Mouse (Mus musculus): ENCODE measurements around the gene Gtf2i. TPM values are rescaled to one million over a fixed set of nuclear protein-coding genes. Genes with fewer than 3 reads are reported as not detected.

Gene Gtf2i
- total RNA-seq, 2 experiments from 2014 or later: 204 to 207 TPM

DNA sequence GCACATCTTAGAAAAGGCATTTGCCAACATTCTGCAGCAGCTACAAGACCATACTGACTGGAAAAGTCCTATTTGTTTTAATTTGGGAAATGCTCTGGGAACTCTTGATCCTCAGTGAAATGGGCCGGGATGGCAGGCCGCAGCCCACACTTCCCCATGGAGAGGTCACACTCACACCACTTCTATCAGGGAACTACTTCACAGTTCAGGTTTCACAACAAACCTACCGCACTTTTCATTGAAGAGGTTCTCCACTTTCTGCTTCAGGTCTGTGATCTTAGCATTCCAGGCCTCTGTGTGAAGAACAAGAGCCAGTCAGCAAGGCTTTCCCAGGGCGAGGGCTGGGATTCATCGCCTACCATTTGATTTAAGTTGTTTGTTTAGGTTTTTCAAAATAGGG, 69.7 kb downstream of the Gtf2i start:
- no peak for DNase-seq (ENCODE audit: low spot score in 2 of 2)

GRCm38 (mm10) chr5:134243661-134244436, 70.7 kb downstream of the Gtf2i start:
- no peak for DNase-seq (ENCODE audit: low spot score in 2 of 2)

GRCm38 (mm10) chr5:134241831-134242230, 72.7 kb downstream of the Gtf2i start:
- DNase-seq (ENCODE audit: low spot score in 2 of 2): no peak

GRCm38 (mm10) chr5:134237936-134238760, 76.4 kb downstream of the Gtf2i start:
- DNase-seq (ENCODE audit: low spot score in 2 of 2): peak in 1 of 2 experiments; percentile 39

DNA sequence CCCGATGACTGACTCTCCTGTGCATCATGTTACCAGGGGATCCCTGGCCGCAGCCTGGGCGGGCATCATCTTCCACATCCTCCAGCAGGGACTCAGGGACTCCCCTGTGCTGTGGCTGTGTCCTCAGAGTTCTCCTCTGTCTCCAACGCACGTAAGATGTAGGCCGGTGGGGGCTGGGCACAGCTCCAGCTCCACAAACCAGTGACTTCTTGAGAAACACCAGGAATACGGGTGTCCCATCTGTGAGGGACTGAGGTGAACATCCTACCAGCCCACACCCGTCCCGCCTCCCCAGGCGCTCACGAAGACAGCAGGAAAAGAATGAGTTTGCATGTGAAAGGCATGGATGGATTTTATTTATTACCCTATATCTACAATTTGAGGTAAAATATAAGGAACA, 77.1 kb downstream of the Gtf2i start:
- DNase-seq (ENCODE audit: low spot score in 2 of 2): peak in 1 of 2 experiments; percentile 35

DNA sequence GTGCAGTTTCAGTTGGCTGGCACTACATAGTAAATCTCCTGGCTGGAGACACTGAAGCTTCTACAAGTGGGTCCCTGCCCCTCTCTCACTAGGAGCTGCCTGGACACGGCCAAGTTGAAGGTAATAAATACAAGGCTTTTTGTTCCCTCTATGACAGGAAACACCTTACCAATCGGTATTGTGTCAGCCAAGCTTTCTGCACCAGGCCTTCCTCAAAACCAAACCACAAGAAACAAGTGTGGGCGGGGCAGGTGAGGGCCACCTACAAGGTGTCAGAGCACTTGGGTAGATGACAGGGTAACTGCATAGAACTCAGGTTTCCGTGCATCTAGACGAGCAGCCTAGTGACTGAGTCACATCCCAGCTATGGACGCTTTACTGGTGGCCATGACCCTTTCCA, 77.8 kb downstream of the Gtf2i start:
- DNase-seq (ENCODE audit: low spot score in 2 of 2): no peak

DNA sequence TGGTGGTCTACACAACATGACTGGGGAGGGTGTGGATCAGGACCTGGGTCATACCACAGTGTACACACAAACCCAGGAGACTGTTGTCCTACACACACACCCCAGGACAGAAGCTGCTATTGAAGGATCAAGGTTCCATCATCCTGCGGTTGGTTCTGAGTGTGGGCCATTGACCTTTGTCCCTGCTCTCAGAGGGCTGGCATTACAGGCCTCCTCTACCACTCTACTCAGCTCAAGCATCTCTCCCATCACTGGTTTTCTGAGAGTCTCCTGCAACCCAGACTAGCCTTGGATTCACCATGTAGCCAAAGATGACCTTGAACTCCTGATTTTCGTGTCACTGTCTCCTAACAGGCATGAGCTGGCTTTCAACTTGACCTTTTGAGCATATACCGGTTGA, 78.3 kb downstream of the Gtf2i start:
- no peak for DNase-seq (ENCODE audit: low spot score in 2 of 2)

DNA sequence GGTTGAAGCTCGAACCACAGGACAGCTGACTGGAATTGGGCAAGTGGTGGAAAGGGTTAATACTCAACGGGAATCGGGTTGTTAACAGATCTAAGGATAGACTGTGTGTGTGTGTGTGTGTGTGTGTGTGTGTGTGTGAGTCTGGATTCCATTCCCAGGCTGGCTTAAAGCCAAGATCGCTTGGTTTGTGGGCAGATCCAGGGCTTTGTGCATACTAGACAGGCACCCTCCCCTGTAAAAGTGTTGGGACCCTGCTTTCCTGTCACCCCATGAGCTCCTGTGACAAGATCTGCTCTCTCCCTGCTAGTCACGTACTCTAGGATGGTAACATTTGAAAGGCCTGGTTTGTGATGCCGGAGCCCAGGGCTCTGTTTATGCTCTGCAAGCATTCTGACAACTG, 79.4 kb downstream of the Gtf2i start:
- DNase-seq (ENCODE audit: low spot score in 2 of 2): peak in 1 of 2 experiments; percentile 42

DNA sequence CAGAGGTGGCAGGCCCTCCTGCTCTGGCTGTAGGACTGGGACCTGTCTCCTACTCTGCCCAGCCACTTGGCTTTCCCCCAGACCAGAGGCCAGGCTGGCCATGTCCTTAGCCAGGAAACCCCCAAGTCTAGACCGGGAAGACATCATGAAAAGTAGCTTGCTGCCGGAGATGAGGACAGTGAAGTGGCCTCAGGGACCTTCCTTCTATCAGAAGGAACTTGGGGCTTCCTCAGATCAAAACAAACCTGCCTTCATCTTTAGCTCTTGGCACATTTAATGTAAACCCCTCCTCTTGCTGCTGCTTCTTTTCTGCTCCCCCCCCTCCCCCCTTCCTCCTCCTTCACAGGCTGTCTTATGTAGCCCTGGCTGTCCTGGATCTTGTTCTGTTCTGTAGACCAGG, 80.4 kb downstream of the Gtf2i start:
- DNase-seq (ENCODE audit: low spot score in 2 of 2): no peak

DNA sequence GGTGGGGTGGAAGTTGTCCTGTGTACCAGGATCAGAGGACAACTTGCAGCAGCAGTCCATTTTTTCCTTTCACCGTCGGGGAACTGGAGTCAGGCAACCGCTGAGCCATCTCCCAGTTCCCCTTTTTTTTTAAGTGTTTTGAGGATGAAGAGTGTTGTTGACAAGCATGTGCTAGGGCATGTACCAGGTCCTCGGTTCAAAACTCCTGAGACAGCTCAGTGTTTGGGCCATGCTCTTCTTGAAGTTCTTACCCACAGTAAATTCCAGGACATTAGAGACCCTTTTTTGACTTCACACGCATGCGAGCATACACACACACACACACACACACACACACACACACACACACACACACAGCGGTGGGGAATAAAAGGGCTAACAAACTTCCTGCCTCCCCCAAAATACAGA, 81.3 kb downstream of the Gtf2i start:
- no peak for DNase-seq (ENCODE audit: low spot score in 2 of 2)

- DNase-seq (ENCODE audit: low spot score in 2 of 2): no peak
These were observed 82.0 kb downstream of the Gtf2i start for GRCm38 (mm10) chr5:134232568-134232967.

- no peak for DNase-seq (ENCODE audit: low spot score in 2 of 2)
These were observed 82.4 kb downstream of the Gtf2i start for GRCm38 (mm10) chr5:134232111-134232510.

DNA sequence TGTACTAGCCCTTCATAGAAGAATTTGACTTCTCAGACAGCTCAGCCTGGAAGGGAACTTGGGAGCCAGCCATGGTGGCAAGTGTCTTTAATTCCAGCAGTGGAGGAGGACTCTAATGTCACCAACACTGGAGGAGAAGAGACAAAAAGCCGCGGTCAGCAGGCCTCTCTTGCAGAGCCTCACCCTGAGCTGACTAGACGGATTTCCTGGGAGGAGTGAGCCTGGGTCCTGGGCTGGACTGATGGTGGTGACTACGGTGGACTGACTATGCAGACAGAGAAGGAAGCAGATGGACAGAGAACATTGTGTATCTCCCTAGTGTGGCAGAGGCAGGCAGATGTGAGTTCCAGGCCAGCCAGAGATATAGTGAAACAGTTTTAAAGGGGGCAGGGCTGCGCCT, 83.2 kb downstream of the Gtf2i start:
- DNase-seq (ENCODE audit: low spot score in 2 of 2): no peak

DNA sequence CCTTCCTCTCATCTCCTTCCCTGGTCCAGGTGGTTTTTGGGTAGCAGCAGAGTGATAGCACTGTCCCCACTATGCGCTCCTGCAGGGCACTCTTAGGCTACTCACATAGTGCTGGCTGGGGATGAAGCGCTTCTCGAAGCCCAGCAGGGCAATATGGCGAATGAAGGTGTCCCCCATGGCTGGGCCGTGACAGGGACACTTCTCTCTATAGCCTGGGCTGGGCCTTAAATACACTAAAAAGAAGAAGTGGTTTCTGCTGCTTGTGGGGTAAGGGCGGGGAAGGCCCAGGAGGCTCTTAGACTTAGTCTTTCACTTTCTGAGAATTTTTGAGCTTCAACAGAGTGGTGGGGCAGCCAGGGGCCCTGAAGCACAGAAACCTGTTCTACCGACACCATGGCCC, 85.2 kb downstream of the Gtf2i start, which contains the start of gene Ncf1:
Gene Ncf1 (minus strand): TSS at position 235 of the 400 bp plus-strand sequence.
- no peak for DNase-seq (ENCODE audit: low spot score in 2 of 2)

DNA sequence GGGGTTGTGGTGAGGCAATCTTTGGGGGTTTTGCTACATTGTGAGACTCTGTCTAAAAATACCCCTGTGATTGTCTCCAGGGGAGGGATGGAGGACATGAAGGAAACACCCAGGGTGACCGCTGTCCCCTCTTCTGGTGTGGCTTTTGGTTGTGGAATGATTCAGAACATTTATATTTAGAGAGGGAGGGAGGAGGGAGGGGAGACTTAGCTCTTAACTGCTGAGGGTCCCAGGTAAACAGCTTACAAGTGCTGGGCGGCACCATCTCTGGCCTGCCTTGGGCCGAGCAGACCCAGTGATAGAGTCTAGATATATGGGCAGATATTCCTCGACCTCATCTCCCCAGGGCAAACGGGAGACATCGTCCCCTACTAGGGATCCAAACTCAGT, 86.3 kb downstream of the Gtf2i start:
- DNase-seq (ENCODE audit: low spot score in 2 of 2): no peak

- no peak for DNase-seq (ENCODE audit: low spot score in 2 of 2)
These were observed 86.8 kb downstream of the Gtf2i start for GRCm38 (mm10) chr5:134227574-134228248.

DNA sequence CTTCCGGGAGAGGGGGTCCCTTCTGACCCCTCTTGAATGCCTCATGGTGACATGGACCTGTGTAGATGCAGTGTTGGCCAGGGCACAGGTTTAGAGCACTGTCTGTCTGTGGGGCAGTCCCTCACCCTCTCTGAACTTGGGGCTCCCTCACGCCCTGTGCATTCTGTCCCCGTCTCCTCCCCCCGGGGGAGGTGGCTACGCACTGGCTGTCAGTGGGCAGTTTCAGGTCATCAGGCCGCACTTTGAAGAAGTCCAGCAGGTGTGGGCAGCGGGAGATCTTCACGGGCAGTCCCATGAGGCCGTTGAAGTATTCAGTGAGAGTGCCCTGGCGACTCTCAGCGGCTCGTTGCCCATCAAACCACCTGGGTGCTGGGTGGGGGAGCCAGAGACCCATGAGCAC, 87.6 kb downstream of the Gtf2i start:
- DNase-seq (ENCODE audit: low spot score in 2 of 2): no peak

DNA sequence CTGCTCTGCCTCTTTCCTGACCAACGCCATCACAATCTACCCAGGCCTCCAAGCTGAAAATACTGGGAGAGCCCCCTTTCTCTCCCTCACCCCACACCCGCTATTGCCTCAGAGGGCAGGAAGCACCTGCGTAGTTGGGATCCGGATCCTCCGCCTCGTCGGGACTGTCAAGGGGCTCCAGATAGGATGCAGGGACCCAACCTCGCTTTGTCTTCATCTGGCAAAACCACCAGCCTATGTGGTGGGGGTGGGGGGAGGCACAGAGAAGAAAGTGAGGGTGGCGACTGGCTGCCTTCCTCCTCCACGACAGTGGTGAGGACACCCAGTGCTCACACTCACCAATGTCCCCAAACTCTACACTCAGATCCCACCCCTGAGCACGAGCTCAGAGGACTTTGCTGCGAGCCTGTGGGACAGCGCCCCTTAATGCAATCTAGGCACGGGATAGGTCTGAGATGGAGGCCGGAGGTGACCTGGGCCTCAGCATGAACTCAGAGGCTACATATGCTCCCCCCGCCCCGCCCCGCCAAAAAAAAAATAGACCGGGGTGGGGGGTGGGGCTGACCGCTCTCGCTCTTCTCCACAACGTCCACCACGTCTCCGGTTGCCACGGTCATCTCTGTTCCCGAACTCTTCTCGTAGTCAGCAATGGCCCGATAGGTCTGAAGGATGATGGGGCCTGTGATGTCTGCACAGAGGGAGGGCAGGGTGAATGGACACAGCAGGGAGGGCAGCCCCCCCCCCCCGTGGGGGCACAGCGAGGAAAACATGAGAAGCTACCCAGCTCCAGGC, 89.3 kb downstream of the Gtf2i start:
- no peak for DNase-seq (ENCODE audit: low spot score in 2 of 2)

DNA sequence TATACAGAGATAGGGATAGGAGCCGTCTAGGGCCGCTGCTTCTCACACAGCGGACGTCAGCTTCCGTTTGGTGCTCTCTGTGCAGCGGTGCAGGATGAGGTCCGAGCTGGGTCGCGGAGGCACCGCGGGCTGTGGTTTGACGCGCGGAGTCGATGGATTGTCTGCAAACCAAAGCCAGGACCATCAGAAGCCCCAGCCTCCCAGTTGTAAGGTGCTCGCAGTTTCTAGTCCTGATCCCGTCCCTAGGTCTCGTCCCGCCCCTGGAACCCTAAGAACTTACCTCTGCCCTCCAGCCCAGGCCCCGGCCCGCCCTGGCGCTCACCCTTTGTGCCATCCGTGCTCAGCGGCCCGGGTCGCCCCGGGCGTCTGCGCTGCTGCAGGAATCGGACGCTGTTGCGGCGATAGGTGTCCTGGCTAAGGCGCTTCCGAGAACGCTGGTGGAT, 92.8 kb downstream of the Gtf2i start:
- DNase-seq (ENCODE audit: low spot score in 2 of 2): no peak

DNA sequence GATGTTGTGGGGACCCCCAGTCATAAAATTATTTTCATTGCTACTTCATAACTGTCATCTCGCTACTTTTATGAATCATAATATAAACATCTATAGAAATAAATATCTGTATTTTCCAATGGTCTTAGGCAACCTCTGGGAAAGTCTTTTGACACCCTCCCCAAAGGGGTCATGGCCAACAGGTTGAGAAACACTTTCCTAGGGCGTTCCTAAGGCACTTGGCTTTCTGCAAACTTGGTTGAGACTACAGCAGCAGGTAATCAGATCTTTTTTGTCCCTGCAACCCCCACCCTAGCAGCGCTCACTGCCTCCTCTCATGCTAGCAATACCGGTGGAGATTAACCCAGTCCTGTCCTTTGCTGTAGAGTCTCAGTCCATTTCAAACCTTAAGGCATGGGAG, 93.3 kb downstream of the Gtf2i start:
- no peak for DNase-seq (ENCODE audit: low spot score in 2 of 2)

DNA sequence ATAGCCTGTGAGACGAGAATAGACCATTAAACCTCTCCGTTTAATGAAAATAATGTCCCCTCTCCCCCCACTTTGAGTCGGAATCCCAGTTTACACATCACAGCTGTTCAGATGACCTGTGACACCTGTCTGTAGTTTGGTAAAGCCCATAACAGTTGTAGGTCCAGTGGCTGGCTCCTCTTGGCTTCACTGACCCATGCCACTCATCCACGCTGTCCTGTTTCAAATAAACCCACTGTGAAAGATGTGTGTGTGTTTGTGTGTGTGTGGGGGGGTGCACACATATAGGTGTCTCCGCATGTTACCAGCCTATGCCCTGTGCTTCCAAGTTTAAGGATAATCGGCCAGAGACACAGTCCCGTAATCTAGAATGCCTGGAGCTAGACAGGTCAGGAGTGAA, 96.7 kb downstream of the Gtf2i start:
- DNase-seq (ENCODE audit: low spot score in 2 of 2): no peak

Measured in left cerebral cortex, adult 18-20 months (tissue).